Mouse (Mus musculus) spleen, embryonic (tissue): Measurements from ENCODE around the gene Wnt9b.

Experiments
- CTCF ChIA-PET: fragments of 350-600 bp; sonication (Branson Sonifier 250); formaldehyde crosslinking; loops from one replicate; lab custom pipeline; 2022; lab: Charles Lee

Gene Wnt9b

GRCm38 (mm10) chr11:103732306-103732705 is 17.3 kb downstream of the Wnt9b start:
- CTCF ChIA-PET = no interaction called here

- CTCF ChIA-PET = no interaction called here
These were observed 18.0 kb downstream of the Wnt9b start for GRCm38 (mm10) chr11:103731594-103731993.

- CTCF ChIA-PET = no interaction called here
These were observed 20.2 kb downstream of the Wnt9b start for GRCm38 (mm10) chr11:103729282-103729985.

- CTCF ChIA-PET = no interaction called here
These were observed 25.3 kb downstream of the Wnt9b start for GRCm38 (mm10) chr11:103724331-103724771.

GRCm38 (mm10) chr11:103722040-103722481 is 27.6 kb downstream of the Wnt9b start:
- CTCF ChIA-PET = no interaction called here

- CTCF ChIA-PET = no interaction called here
These were observed 28.1 kb downstream of the Wnt9b start for GRCm38 (mm10) chr11:103721468-103722039.

- CTCF ChIA-PET = no interaction called here
These were observed 30.2 kb downstream of the Wnt9b start for GRCm38 (mm10) chr11:103719436-103719835.

GRCm38 (mm10) chr11:103716971-103717370 is 32.6 kb downstream of the Wnt9b start:
- CTCF ChIA-PET = no interaction called here

GRCm38 (mm10) chr11:103714074-103714473 is 35.5 kb downstream of the Wnt9b start:
- CTCF ChIA-PET = no interaction called here

GRCm38 (mm10) chr11:103711851-103712587 is 37.6 kb downstream of the Wnt9b start:
- CTCF ChIA-PET = no interaction called here

- CTCF ChIA-PET = no interaction called here
These were observed 39.6 kb downstream of the Wnt9b start for GRCm38 (mm10) chr11:103709982-103710381.

- CTCF ChIA-PET = no interaction called here
These were observed 42.6 kb downstream of the Wnt9b start for GRCm38 (mm10) chr11:103707005-103707404.

GRCm38 (mm10) chr11:103698226-103698625 is 51.4 kb downstream of the Wnt9b start:
- CTCF ChIA-PET = no interaction called here

GRCm38 (mm10) chr11:103697565-103698176 is 52.0 kb downstream of the Wnt9b start, which contains the start of gene Gosr2:
TSS of gene Gosr2 (minus strand) at chr11:103697898.
- CTCF ChIA-PET = interaction anchor here (0.6 kb wide), 2 partner anchors 366 to 971 kb away, joined by 5 read pairs; no protein-coding TSS in a partner anchor

GRCm38 (mm10) chr11:103696851-103697564 is 52.6 kb downstream of the Wnt9b start:
- CTCF ChIA-PET = interaction anchor here (0.6 kb wide), 2 partner anchors 365 to 971 kb away, joined by 5 read pairs; no protein-coding TSS in a partner anchor

- CTCF ChIA-PET = no interaction called here
These were observed 56.4 kb downstream of the Wnt9b start for GRCm38 (mm10) chr11:103693241-103693640.

GRCm38 (mm10) chr11:103691036-103691435 is 58.6 kb downstream of the Wnt9b start:
- CTCF ChIA-PET = interaction anchor here (0.6 kb wide), 1 partner anchor 1501 kb away, joined by 3 read pairs; the partner anchor contains the start of gene G6pc3

- CTCF ChIA-PET = no interaction called here
These were observed 60.6 kb downstream of the Wnt9b start for GRCm38 (mm10) chr11:103688980-103689378.

GRCm38 (mm10) chr11:103688271-103688979 is 61.2 kb downstream of the Wnt9b start:
- CTCF ChIA-PET = no interaction called here

GRCm38 (mm10) chr11:103686706-103687105 is 62.9 kb downstream of the Wnt9b start:
- CTCF ChIA-PET = no interaction called here
